Mouse (Mus musculus) ES-E14 (cell line): Measurements from ENCODE around the gene Ralgds.

Source experiments
- CHD2 ChIP-seq: IDR thresholded peaks from 2 replicates; pipeline ENCODE4 v1.6.1; 2014; ENCODE audit warnings: mild to moderate bottlenecking, low read depth, low read length, inconsistent platforms
- HCFC1 ChIP-seq: IDR thresholded peaks from 2 replicates; pipeline ENCODE4 v1.6.1; 2012; ENCODE audit warnings: low read length, inconsistent platforms, borderline replicate concordance; ENCODE audit not compliant: insufficient read depth
- MAFK ChIP-seq: IDR thresholded peaks from 2 replicates; pipeline ENCODE4 v1.6.1; 2014; ENCODE audit warnings: mild to moderate bottlenecking, low read depth, low read length, inconsistent platforms; ENCODE audit not compliant: insufficient read depth
- ZC3H11A ChIP-seq: IDR thresholded peaks from 2 replicates; pipeline ENCODE4 v1.6.1; 2012; ENCODE audit warnings: low read depth, mild to moderate bottlenecking, inconsistent platforms, low read length, borderline replicate concordance
- ZNF384 ChIP-seq: IDR thresholded peaks from 2 replicates; pipeline ENCODE4 v1.6.1; 2012; ENCODE audit warnings: low read depth, low read length, inconsistent platforms

GRCm38 (mm10) chr2:28497561-28497960, 15.4 kb upstream of the Ralgds start:
- TF ChIP-seq CHD2 (no peak), HCFC1 (no peak), MAFK (no peak), ZNF384 (no peak), ZC3H11A (no peak)
